Mouse (Mus musculus) mouse embryonic stem cell (cell line): Measurements from ENCODE around the gene Usf3.

Experiments
- in situ Hi-C, 2 experiments: fragments of 300-500 bp; cut with MboI; formaldehyde crosslinking; loops; 1 replicate in 1 of 2; 3 replicates in 1 of 2; pipeline ENCODE4 v1.14.3; 2019 to 2020; ENCODE audit warnings: low sequenced_read_pairs in 2 of 2, low pct_unique_long_range_greater_than_20kb in 1 of 2, mixed read lengths in 1 of 2; ENCODE audit not compliant: unreplicated experiment in 1 of 2

The Usf3 gene

DNA sequence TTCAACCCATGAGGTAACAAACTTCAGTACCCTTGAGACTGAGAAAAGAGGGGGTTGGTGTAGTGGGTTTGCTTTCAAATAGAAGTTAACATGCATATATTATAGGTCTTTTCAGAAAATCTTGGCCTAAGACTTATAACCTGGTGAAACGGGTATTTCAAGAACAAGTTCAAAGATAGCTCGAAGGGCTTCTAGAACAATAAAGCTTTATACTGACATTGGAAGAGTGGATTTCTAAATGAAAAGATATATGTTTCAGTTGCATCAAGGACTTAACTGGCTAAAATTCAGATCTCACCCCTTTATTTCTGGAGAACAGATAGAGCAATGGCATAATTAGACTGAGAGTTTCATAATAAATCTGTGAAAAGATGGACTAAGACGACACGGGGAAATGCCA lies 4.1 kb upstream of the Usf3 start:
- in situ Hi-C loops: no loop called here

DNA sequence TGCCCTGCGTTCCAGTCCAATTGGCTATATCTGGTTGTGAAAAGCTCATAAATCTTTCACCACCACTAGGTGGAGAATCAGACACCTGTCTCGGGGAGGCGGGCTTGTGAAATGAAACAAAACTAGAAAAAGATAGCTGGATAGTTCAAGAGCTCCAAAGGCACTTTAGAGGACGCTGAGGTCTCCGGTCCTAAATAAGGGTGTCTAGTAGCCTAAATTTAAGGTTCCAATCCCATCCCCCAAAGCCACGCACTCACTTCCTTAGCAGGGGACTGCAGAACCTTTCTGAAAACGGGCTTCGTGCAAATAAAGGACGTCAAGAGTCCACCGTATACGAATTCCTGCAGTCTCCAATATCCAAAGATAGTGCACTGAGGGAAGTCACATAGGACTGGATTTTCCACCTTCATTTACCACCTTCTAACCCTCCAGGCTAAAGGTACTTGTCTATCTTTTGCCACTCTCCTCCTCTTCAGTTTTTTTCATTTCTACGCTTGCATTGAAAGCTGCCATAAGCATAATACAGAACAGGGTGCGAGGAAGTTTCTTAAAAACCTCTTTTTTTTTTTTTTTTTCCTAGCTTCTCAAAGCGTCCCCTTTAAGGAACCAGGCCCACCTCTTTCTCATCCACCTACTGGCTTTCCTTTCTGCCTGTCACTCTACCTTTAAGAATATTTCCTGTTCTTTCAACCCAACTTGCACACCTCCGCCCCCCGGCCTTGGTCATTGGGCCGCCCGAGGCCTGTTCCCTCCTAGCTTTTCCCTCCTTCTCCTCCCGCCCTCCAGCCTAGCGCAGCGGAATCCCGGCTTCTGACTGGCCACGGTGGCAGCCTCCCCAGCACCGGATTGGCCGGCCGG lies 520 bp upstream of the Usf3 start:
- in situ Hi-C loops: no loop called here

DNA sequence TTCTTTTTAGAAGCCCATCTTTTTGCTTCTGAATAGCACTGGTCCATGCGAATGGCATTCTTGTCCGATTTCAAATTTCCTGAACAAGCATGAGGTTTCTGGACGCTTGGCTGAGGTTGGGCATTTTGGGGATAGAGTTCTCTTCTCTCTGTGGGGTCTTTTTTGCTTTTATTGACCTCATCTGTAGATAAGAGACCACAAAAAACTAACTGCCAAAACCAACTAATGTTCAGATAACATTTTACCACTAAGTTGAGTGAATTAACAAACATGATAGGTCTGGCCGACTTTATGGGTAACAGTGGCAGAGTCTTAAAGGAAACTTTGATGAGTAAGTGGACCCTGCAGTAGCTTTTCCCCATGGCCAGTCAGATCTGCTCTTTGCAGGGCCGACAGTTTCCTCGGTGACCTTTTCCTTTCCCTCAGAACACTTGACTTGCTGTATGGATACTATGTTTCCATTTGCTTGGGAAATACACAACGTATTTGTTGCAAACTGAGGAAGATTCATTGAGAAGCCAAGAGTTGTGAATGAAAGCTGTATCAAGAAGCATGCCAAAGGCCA lies 1.0 kb downstream of the Usf3 start:
- in situ Hi-C loops: no loop called here

DNA sequence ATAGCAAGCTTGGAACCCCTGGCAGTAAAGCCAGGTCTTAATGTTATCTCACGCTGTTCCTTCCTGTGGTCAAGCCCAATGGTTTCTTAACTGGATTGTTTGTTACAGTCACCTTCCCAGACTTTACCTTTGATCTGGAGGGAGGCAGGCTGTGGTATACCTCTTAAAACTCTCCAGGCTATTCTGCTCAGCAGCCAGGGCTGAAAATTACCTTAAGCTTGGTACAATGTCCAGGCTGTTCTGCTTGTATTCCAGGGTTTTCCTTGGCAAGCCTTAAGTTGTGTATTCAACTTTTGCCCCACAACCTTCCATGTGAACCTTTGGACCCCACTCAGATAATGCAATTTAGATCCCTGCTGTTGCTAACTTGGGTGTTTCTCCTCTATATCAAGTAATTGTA lies 2.0 kb downstream of the Usf3 start:
- in situ Hi-C loops: no loop called here

DNA sequence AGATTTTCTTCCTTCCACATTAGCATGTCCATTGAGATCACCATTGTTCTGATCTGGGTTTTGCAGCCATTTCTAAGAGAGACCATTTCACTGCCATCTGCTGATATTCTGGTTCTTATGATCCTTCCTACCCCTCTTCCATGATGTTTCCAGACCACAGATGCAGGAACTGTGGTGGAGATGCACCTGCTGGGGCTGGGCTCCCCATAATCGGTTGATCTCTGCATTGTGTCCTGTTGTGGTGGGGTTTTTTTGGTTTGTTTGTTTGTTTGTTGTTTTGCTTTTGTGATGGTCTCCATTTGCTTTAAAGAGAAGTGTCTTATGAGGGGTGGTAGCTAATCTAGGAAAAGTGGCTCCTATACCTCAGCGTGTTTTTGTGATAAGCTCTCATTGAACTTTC lies 3.5 kb downstream of the Usf3 start:
- in situ Hi-C loops: no loop called here

DNA sequence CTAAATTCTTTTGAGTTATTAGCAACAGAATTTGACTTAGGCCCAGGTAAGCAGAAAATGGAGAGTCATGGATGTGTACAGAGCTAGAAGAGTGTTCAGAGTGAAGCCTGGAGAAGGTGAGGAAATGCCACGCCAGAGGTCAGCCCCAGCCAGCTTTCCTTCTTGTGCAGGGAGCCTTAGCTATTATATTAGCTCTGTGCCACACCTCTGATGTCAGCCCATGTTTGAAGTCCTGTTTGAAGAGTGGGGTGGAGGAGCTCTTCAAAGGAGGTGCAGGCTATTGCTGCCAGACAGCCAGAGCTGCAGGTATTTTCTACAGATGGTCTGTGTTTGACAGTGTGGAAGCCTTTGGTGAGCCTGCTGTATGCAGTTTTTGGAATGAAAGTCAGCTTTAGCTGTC lies 5.5 kb downstream of the Usf3 start:
- in situ Hi-C loops: no loop called here

DNA sequence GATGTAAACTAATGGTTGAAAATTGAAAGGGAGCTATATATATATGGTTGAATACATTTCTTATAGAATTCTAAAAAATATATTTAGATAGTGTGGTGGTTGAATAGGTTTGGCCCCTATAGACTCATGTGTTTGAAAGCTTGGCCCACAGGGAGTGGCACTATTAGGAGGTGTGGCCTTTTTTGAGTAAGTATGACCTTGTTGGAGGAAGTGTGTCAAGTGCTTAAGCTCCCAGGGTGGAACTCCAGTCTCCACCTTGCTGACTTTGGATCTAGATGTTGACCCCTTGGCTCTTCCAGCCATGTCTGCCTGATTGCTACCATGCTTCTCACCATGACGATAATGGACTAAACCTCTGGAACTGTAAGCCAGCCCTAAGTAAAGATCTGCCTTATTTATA lies 9.6 kb downstream of the Usf3 start:
- in situ Hi-C loops: no loop called here

DNA sequence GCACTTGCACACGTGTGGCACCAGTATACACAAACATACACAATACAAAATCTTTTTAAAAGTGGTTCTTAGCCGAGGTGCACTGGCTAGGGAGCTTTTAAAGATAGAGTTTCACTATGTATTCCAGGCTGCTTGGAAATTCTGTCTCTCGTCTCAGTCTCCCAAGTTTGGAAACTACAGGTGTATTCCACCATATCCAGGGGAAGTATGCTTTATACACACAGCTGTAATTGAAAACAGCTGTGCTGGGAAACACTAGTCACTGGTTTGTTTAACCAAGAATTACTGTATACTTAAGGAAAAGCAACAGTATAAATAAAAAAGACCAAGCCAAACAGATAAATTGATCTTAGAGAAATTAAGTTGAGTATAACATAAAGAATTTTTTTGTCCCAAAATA lies 11.7 kb downstream of the Usf3 start:
- in situ Hi-C loops: no loop called here

DNA sequence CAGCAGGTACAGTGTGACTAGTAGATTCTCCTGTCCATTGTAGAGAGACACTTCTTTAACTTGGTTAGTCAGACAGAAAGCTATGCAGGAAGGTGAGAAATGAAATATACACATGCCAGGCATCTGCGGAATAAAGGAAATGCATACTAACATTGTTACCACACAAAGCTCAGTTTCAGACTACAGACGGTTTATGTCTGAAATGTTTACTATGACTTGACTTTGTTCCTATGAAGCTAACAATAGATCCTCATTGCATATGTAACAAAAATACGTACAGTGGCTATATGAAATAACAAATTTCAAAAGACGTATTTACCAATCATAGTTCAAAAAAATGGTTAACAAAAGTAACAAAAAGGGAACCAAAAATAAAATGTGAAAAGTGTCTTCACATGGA lies 14.1 kb downstream of the Usf3 start:
- in situ Hi-C loops: no loop called here

DNA sequence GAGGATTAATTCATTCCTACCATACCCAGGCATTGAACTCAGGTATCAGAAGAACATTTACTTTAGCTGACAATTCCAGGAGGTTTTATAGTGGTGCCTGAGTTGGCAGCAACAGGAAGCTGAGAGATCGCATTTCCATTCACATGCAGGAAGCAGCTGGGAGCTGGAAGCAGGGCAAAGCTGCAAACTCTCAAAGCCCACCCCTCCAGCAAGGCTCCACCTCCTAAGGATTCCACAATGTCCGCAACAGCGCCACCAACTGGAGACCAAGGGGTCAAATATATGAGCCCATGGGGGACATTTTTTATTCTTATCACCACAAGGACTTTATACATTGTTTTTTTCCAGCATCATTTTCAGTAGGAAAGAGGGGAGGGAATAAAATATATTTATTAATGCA lies 15.7 kb downstream of the Usf3 start:
- in situ Hi-C loops: no loop called here

DNA sequence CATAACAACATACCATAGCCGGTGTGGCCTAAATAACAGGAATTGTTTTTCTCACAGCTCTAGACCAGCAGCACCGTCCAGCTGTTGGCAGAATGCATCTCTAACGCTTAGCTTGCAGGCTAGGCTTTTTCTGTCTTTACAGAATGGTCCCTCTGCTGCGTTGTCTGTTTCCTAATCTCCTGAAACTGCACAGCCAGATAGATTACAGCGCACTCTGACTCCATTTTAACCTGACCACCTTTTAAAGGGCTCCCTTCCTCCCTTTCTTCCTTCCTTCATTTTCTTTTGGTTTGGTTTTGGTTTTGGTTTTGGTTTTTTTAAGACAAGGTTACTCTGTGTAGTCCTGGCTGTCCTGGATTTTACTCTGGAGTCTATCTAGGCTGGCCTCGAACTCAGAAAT lies 17.0 kb downstream of the Usf3 start:
- in situ Hi-C loops: no loop called here

DNA sequence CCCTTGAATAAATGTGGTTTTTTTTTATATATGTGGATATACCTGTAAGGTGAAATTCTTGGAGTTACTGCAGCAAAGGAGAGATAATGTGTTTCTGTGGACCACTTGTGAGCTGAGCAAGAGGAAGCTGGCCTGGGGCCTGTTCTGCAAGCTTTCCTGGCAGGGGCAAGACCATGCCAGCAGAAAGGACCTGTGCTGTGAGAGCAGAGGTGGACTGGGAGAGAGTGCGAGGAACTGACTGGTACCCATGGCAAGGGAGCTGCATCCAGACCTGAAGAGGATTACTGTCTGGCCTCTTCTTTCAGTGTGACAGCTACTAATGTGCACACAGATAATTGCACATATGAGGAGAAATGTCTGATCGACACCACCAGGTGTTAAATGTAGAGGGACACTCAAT lies 17.9 kb downstream of the Usf3 start:
- in situ Hi-C loops: no loop called here

DNA sequence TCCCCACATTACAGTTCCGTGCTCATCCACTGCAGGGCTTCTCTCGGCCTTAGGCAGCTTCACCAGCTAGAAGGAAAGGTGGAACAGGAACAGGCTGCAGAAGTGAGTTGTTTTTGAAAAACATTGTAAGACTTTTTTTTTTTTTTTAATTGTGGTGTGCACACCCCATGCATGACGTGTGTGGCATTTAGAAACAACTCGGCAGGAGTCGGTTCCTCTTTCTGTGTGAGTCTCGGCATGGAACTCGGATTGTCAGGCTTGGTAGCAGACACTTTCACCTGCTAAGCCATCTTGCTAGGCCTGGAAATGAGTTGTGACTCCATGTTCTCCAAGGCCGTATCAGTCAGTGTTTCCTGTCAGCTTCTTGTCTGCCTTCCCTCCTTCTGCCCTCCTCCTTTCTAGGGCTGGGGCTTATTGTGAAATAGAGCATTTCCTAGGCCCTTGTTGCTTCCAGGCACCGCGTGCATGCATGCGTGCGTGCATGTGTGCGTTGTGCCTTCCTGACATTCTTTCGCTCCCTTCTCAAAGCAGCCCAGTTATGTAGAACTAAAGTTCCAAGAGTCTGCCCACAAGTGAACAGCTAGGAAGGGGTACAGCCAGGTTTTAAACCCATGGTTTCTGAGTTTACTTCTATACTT lies 26.1 kb downstream of the Usf3 start:
- in situ Hi-C loops: no loop called here

DNA sequence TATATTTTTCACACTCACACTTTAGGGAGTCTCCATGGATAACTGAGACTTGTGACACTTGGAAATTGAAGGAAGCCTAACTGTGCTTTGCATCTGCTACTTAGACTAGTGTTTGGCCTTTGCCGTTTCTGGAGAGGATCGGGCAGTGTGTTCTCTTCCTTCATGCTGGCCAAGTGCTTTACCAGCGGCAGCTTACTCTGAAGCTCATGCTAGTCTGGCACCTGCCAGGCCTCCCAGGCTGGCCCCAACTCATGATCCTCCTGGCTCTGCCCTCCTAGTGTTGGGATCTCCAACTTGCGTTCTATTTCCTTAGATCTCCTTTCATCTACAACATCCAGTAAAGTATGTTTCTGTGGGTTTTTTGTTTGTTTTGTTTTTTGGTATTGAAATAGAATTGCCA lies 27.1 kb downstream of the Usf3 start:
- in situ Hi-C loops: no loop called here

DNA sequence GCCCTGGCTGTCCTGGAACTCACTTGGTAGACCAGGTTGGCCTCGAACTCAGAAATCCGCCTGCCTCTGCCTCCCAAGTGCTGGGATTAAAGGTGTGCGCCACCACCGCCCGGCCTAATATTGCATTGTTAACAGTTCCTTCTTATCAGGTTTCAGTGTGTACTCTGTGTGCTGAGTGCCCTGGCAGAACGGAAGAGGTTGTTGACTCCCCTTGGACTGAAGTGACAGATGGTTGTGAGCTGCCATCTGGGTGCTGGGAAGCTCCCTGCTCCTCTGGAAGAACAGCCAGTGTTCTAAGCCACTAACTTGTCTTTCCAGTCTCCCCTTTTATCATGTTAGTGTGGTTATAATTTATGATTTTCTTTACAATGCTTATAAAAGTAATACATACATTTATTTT lies 31.3 kb downstream of the Usf3 start:
- in situ Hi-C loops: no loop called here

DNA sequence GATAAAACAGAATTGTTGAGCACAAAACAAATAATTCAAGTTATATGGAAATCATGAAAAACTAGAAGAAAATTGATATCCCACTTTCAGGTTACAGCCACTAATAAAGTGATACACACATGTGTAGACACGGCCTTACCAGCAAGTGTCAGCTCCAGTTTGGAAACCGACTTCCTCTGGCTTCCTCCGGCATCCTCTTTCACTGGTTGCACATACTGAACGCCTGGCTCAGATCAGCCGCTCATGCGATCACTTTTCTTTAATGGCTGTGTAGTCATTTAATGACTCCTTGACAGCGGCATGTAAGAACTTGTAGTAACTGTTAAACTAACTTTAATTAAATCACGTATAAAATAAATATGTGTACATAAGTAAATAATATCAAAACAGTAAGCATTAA lies 32.9 kb downstream of the Usf3 start:
- in situ Hi-C loops: no loop called here

DNA sequence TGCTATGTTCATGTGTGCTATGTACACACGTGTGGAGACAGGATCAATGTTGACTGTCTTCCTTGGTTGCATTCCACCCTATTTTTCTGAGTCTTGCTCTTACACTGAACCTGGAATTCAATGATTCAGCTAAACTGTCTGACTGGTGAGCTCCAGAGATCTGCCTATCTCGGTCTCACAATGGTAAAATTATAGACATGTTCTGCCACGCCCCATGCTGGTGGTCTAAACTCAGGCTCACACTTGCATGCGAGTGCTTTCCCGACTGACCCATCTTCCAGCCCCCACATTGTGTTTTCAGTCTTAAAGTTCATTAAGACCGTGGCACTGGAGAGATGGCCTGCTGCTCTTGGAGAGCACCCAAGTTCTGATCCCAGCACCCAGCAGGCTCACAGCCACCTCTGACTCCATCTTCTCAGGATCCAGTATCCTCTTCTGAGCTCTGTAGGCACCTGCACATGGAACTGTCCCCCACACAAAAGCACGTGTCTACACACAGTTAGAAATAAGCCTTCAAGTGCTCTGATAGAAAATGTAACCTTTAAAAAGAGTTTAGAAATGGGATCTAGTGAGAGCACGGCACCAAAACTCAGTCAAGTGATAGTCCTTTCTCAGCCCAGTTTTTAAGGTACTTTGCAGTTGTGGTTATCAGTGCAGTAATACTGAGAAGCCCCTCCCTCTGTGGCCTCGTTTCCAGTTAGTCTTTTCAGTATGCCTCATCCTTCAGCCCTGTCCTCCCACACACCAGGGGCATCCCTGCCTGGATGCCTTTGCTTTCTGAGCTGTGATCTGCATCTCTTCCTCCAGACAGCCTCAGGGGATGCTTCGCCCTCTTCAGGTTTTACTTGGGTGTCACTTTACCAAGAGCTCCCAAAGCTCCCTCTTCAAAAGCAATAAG lies 37.4 kb downstream of the Usf3 start:
- in situ Hi-C loops: no loop called here

DNA sequence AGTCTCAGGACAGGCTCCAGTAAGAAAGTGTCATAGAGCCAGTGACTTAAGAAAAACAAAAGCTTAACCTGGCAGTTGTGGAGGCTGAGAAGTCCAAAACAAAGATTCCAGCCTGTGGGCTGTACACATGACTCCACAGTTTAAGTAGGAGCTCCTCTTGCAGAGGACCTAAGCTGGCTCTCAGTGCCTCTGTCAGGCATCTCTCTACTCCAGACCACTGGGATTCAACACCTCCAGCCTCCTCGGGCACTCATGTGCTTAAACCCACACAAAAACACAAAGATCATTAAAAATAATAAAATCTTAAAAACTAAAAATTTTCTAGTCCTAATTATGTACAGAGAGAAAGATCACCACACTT lies 38.0 kb downstream of the Usf3 start:
- in situ Hi-C loops: no loop called here

DNA sequence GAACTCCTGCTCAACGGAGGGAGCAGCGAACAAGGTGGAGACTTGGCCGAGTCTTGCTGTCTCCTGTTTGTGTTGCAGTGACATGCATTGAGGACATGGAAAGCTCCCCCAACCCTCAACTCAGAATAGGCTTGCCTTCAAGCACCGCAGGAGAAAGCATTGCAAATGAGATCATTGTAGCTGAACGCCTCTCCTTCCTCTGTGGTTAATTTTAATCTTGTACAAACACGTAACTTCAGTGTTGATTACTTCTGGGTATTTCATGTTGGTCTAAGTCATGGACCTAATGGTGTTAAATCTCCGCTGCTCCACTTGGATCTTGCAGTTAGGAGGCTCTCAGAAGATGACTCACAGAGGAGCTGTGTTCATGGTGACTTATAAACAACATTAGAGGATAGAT lies 39.7 kb downstream of the Usf3 start:
- in situ Hi-C loops: no loop called here
